Mouse (Mus musculus) monocyte, adult 5-6 weeks (primary cell): ENCODE measurements around the gene Mapk7. TPM values are rescaled to one million over a fixed set of nuclear protein-coding genes. Genes with fewer than 3 reads are reported as not detected.

Source experiments
- ATAC-seq: fragments of 153-309, 156-312 bp; replicated peaks from 2 replicates; pipeline ENCODE4 v1.8.0; 2017; ENCODE audit warnings: mild to moderate bottlenecking; ENCODE audit not compliant: low TSS enrichment, insufficient number of reproducible peaks, severe bottlenecking, poor library complexity, low FRiP score
- total RNA-seq: library from RNA; stranded (forward); fragments of 200-1000, 200-491, 200-594 nt; gene quantifications from 3 replicates; pipeline ENCODE4 v1.2.3, GENCODE M21; 2017

Gene Mapk7
- total RNA-seq, 1 experiment from 2014 or later: 14.7 TPM

DNA sequence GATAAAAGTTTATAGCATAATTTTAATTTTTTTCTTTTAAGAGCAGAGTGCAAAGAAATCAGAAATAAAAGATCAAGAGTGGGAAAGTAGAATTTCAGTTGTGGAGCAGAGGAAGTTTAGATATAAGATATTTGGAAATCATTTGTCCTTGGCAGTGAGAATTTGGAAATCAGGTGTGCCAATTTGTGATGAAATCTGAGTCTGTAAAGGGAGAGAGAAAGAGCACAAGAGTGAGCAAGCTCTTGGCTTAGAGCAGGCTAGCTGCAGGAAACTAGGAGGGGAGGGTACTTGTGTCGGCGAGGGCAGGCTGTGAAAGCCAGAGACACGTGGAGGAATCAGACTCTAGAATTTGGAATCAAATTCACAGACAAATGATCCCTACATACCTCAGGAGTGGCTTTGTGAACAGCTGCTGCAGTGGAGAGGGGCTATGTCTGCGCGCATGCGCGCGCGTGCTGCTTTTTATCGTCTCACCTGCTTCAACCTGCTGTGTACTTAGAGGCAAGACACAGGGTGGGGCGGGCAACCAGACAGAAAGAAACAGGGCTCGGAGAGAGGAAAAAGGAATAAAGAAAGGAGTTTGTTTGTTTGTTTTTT, 17.3 kb downstream of the Mapk7 start:
- ATAC-seq: no peak

DNA sequence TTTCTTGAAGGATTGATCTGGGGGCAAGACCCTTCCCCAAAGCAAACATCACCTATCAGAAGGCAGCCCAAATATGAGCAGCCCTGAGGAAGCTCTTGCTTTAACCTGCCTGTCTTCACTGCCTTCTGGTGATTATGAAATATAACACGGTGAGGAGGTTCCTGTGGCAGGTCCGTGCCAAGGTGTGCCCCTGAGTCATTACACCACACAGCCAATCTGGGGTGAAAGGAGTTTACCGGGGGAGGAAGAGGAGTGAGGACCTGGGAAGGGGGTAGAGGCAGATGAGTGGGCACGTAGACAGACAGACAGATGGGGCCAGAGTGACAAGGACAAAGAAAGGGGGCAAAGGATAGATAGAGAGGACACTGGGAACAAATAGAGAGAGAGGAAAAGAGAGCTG, 20.6 kb downstream of the Mapk7 start:
- ATAC-seq: no peak

DNA sequence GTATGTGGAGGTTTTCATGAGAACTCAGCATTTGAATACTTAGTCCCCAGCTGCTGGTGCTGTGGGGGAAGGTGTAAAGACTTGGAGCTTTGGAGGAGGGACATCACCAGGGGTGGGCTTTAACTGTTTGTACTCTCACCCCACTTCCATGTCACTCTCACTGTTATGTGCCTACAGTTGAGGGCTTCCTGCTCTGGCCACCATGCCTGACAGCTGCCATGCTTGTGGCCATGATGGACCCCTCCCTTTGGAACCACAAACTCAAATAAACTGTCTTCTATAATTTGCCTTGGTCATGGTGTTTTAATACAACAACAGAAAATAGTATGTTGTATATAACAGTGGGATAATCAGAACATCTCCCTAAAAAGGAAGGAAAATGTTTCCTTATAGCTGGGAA, 23.3 kb downstream of the Mapk7 start:
- no peak for ATAC-seq

DNA sequence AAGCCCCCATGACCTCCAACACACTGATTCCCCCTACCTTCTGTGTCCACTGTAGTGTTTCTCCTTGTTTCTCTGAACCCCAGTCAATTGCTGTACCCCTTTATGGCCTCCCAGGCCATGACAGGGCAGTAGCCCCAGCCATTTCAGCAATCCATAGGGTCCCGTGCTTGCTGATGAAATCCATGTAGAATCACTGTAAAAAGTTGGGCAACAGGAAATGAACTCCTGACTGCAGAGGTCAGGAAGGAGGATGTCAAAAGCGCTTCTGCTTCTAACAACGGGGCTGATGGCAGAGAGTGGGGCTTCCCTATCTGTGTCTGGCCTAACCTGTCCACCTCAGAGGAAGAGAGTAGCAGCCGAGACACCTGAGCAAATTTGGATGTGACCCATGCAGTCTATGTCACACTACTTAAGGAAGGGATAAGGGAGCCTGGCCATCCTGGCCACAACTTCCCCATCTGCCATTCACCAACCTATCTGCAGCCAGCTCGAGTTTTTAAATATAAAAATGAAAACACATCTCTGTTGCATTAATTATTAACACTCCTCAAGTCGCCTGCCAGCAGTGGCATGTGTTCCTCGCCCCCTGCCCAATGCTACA, 24.8 kb downstream of the Mapk7 start:
- ATAC-seq: peak; percentile 84

DNA sequence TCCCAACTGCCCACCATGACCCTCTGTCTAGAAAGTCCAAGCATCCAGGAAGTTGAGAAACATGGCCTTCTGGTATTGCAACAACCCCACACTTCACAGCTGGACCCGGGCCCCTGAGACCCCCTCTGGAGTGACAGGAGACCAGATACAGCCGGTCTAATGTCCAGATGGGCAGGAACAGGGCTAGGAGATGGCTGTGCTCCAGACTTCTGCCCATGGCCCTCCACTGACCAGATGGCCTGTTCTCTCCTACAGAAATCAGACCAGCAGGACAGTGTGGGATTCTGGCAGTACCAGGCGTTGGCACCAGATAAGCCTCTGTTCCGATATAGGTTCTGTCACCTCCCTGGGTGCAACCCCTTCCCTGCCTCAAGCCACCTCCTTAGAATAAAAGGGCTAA, 25.7 kb downstream of the Mapk7 start:
- ATAC-seq: 0 out of 2 replicates have a peak, but pooled peaks have one; percentile 31

DNA sequence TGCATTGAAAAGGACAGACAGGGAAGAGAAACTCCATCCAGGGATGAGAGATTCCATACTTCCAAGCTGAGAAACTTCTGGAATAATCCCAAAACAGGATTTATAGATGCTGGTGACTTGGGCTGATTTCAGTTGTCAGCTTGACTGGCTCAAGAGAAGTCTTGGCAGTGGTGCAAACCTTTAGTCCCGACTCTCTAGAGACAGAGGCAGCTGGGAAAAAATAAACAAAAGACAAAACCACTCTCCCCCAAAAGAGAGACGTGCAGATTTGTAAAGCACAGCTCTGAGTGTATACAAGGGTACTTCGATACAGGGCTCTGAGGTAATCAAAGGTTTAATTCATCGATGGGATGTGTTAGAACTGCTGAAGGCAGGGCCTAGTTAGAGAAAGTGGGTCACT, 28.8 kb downstream of the Mapk7 start:
- no peak for ATAC-seq

DNA sequence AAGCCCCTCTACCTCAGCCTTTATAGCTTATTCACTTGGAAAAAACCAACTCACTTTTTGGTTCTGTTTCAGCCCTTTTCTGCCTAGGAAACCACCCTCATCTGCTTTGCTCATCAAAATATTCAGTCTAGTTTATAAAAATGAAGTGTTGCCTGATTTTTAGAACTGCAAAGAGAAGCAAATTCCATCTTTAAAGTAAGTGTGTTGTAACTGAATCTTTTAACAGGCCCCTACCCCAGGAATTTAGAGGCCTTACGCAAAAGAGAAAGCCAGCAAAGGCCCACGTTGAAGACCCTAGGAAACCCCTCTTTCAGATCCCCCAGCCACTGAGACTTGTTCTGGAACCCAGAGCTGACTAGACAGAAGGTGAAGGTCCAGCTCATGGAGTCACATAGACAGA, 30.1 kb downstream of the Mapk7 start:
- no peak for ATAC-seq

DNA sequence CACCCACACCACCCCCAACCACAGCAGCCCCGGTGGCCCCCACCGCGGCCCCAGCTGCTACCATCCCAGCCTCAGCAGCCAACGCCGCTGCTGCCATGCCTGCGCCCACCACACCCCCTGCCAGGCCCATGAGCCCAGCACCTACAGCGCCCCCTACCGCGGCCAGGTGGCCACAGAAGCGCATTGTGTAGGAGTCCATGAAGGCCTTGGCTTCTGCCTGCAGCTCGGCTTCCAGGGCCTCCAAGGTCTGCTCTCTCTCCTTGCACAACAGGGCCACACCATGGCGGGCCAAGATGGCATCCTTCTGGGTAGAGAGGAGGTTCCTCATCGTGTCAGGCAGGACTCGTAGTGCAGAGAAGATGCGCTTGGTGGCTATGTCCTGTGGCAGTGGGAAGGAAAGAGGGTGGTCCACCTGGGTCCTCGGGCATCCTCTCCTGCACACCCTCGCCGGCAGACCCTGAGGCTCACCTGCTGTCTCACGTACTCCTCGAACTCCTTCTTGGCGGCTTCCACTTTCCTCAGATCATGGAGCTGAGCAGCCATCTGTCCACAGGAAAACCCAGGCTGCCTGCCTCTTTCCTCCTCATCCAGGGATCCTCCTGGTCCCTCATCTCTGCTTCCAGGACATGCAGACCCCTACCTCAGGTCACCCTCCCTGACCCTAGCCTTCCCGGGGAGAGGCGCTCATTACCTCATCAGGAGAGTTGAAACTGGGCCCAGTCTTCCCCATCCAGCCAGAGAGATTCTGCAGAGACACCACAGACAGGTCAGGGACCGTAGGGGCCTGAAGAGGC, 44.5 kb downstream of the Mapk7 start:
- ATAC-seq: no peak

DNA sequence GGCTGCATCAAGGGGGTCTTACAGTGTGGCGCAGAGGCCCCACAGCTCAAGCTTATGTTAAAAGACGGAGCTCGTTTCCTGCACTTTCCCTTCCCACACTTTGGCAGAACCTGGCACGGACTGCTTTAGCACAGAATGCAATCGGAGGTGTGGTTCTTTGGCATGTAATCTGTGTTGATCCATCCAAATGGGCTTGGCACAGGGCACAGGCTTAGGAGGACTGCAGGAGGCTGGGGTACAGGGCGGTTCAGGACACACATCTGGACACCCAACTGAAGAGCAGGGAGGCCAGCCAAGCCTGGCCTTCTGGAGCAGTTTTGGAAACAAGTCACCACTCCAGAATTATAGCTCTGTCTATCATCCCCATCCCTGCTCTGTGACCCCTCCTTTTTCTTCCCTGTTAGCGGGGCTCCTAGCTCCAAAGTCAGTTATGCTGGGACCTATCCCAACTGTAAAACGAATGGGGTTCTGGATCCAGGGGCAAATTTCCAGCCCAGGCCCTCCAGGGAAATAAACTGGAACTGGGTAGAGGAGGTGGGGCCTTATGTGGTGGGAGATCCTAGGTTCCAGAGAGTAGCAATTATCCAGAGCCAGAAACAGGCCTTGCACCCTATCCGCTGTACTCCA, 45.5 kb downstream of the Mapk7 start:
- no peak for ATAC-seq

DNA sequence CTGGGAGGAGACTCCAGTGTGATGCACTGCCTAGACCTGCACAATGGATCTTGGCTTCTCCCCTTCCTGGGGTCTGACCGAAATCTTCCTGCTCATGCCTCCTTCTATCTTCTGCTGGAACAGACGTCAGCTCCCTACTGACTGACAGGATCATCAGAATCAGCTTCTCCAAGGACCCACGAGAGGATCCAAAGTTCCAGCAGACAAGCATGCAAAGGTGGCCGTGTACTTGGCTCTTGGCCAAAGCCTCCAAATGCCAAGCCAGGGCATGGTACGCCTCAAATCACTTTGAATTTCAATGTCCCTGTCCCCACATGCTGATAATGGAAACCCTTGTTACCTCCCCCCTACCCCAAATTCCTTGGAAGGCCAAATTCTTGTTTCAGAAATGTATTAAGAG, 46.2 kb downstream of the Mapk7 start:
- ATAC-seq: no peak

DNA sequence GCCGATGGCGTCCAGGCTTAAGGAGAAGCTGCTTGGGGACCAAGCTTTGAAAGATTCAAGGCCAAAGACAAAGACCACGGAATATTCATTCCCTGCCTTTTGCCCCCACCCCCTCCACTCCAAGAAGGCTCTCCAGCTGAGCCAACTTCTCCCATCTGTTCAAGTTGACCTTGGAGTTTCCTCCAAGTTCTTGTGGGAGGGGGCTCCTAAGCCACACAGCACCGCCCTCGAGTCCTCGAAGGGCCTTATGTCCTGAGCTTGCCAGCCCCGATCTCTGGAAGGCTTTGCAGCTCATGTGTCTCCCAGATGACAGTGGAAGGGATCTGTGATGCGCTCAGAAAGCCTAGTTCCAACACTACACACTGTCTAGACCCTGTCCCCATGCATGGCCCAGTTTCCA, 46.9 kb downstream of the Mapk7 start:
- ATAC-seq: no peak

DNA sequence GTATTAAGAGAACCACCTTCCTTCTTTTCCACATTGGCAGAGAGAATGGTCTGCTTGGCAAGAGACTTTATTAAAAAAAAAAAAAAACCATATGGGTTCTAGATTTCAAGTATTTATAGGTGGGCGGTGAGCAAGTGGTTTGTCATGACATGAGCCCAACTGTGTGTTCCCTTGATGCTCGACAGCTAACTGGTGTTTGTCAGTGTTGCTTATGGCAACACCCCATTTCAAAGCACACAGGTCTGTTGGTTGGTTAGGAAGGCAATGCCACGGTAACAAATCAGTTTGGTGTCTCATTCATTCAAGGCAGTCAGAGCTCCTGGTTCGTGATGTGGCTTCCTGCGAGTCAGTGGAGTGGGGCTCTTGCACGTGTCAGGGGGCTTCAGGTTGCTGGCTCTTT, 50.4 kb downstream of the Mapk7 start:
- no peak for ATAC-seq

DNA sequence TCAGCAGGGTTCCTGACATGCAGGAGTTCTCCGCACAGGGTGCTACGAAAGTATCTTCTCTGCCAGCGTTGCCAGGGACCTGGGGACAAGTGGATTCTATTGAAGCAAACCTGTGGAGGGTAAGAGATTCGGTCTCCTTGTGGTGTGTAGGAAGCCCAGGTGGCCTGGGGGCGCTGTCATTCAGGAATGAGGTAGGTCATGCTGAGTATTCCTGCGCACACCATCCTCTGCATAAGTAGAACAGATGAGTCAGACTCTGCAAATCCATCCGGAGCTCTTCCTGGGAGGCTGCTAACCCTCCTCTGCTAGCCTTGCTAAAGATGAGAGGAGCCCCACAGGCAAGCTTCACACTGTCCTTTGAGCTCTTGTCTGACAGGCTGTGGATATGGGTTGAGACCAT, 52.5 kb downstream of the Mapk7 start:
- ATAC-seq: no peak

DNA sequence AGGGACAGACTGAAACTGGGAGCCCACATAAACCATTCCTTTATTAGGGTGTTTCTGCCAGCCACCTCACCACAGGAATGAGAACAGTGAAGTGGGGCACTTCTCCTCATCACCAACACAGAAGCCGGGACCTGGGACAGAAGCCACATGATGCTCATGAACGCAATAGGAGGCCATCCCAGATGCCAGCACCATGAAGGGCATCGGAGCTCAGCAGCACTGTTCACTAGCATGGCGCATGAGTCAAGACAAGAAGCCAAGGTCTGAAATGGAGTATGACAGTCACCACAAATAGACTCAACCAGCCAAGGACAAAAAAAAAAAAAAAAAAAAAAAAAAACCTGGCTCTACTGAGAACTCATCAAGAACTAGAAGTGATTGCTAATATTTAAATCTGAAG, 53.8 kb downstream of the Mapk7 start:
- no peak for ATAC-seq

DNA sequence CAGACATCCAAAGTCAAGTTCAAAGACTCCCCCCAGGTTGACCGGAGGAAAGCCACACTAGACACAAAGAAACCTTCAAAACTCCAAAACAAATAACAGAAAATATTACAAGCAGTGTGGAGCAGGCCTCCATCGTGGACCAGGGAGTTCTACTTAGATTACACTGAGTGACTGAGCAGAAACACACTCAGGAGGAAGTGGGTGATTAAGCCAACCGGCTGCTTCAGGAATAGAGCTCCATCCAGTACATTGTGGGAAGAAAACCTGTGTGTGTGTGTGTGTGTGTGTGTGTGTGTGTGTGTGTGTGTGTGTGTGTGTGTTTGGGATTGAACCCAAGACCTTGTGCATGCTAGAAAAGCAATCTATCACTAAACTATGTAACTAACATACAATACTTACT, 55.0 kb downstream of the Mapk7 start:
- no peak for ATAC-seq

Other genes with a start within 250 kb of the Mapk7 start
- gene Aldh3a2, start 226.9 kb downstream of the Mapk7 start, total RNA-seq: 54.7 to 73.1 TPM (median 66.9 TPM) in 3 replicates
- not detected in 3 replicates for gene Slc47a2, start 151.5 kb downstream of the Mapk7 start, total RNA-seq
- not detected in 3 replicates for gene Slc47a1, start 116.1 kb downstream of the Mapk7 start, total RNA-seq
- not detected in 3 replicates for gene Rnf112, start 40.3 kb downstream of the Mapk7 start, total RNA-seq
- not detected in 3 replicates for gene Mfap4, start 9.0 kb downstream of the Mapk7 start, total RNA-seq
- not detected in 3 replicates for gene B9d1, start 10.7 kb upstream of the Mapk7 start, total RNA-seq
- 1.7 to 2.5 TPM in 2 of 3 replicates, not detected in the other for gene Epn2, start 85.3 kb upstream of the Mapk7 start, total RNA-seq
- gene Grap, start 158.9 kb upstream of the Mapk7 start, total RNA-seq: 14.6 to 39.1 TPM (median 19.1 TPM) in 3 replicates
- gene Fam83g, start 189.7 kb upstream of the Mapk7 start, total RNA-seq: 0.10 TPM in 1 of 3 replicates, not detected in the others
- gene Slc5a10, start 226.4 kb upstream of the Mapk7 start, total RNA-seq: not detected in 3 replicates